Mouse (Mus musculus) cerebellum, adult 9-11 months (tissue): ENCODE data around the gene Gtdc1.

Experiments used
- DNase-seq: peaks from one replicate; pipeline ENCODE4 v3.0.0; 2022

Gene Gtdc1

DNA sequence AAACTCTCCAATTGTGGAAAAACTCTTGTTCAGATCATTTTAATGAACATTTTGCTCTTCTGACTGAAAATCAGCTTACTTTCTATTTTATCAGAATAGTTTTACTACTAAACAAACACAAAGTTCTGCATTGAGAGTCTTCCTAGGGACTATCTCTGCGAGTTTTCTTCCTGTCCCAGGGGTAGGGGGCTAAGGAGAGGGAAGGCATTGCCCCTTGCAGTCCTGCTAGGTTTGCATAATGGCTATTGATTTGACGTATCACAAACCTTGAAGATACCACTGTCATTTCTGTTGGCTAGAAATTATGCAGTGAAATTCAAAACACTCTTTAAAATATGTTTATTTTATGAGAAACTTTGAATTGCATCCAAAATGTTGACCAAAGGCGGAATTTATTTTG is 355.6 kb downstream of the Gtdc1 start:
- DNase-seq, result no peak

DNA sequence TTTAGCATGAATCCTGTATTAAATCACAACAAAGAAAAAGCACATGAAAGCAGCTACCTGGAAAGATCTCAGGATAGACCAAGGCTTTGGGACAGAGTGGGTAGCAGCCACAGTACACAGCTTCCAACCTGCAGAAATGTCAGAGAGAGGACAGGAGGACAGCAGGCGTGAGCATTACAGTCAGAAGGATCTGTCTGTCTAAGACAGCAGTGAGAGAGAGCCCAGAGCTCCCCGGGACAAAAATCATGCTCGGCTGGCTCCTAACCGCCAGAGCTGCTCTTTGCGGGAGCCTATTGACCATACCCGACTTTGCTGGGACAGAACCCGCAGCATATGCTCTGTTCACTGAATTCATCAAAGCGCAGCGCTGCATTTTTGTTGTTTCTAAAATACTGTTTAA is 356.3 kb downstream of the Gtdc1 start:
- no peak for DNase-seq

DNA sequence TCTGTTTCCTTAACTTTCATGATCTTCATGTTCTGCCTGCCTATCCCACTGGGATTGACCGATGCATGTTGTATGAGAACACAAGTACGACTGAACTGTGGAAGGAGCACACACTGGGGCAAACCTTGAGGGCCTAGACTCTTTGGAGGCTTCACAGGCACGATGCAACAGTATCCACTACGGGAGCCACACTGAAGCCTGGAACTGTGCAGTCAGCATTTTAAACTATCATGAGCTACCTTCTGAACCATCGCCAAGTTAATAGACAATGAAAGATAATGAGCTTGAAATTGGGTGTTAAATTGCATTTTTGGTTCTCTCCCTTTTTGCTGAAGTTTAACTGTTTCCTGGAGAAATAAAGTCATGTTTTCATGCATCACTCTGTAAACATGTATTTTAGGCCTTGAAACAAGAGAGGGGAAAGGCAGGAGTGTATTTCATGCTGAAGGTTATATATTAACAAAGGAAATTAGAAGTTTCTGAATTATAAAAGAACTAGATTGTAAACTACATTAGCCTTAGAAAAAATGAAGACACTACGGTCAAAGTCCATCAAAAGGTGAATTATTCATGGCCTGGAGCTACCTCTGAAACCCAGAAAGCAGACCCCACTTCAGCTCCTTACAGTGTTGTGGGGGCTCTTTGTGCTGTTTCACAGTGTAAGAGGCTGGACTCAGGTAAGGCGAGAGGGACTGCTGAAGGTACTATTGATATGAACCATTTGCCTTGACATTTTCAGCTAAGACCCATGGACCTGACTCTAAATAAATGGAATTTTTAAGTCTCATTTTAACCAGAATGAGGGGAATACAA is 358.1 kb downstream of the Gtdc1 start:
- no peak for DNase-seq

DNA sequence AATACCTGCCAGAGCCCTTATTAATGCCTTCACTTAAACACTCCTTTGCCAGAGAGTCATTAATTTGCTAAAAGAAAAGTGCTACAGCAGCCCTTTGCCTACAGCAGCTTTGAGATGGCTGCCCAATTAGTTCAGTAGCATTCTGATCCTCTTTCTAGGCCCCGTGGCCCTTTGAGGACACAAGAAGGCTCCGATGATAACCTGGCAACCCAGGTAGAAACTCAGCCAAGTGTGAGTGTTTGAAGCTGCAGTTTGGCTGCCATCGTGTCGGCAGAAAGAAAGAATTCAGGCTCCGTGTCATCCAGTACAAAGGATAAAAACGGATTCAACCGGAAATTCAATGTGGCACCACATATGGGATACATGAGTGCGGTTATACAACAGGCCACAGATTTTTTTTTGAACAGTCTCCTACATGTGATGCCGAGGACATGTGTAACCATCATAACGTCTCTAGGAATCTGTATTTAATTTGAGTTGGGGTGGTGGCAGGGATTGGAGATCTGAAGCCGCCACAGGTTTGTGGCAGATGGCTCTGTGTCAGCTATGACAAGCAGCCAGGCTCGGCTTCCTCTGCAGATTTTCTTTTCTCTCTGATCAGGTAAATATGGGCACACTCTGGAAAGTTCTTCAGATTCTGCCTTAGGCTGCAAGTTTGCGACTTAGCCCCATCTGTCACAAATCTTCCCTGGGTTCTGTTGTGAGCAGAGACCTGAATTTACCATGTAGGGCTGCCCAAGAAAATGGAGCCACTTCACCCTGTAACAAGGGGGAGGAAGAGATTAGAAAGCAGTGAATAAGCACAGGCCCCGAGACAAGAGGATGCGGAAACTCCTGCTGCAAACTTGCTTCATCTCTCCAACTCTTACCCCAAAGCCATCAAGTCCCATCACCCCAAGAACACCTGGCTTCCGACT is 362.4 kb downstream of the Gtdc1 start:
- peak; percentile 52 for DNase-seq

DNA sequence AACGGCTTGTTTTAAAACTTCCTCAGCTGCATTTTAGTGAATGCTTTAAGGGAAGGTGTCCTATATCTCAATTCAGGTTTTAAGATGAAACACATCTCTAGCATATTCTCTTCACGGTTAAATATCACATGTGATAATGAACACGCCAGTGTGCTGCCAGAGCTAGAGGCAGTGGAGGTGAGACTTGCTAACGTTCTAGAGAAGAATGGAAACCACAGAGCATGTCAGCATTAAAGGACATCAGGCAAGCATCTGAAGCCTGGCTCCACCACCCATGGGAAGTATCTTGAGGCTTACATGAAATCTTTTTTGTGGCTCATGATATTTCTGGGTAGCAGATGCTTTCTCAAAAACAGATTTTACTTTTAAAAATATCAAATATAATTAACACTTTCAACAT is 365.7 kb downstream of the Gtdc1 start:
- DNase-seq, result no peak

DNA sequence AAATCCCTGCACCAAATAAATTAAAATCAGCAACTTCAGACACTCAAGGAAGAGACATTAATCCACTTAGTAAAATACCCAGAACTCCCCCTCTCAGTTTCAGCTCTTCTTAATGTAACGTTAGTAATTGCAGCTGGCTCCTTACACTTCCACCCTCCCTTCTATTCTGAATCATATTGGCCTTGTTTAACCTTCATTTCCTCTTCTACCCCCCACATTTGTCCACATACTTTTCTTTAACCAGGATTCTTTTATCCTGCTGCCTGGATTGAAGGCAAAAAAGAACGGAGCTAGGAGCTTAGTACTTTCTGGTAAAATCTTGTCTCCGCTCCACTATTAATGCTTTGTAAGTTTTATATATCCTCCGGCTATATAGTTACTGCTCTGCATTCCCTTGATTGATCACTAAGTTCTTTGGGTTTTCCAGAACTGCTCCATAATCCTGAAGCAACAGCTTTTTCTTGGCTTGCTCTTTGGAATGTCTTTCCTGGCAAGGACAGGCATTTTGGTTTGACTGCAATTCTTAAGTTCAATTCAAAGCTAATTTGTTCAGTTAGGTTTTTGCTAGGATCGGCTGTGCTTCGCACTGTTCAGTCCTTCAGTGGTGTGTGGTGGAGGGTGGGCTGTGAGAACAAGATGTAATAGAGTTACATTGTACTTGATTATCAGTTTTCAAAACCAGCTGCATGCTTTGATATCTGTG is 368.1 kb downstream of the Gtdc1 start:
- DNase-seq, result no peak

DNA sequence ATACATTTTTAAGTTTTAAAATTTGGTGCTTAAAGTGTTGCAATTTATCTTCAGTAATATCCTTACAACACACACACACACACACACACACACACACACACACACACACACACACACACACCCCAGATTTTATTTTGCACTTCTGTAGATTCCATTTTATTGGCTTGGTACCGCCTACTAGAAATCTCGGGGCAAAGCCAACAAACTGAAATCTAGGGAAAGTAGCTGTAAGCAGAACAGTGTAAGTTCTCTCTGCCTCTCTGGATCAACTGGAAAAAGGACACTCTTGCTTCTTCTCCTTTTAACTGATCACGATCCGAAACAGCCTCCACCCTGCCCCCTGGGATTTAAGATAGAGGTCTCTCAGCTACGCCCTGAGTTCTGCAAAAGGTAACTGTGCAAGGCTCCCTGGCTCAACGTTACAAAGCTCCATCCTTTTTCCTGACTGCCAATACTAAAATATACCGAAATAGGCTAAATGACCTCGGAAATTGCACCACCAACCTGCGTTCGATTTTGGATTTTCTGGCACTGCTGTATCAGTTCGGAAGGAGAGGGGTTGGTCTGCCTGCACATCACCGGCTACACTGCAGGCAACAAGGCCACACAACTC is 369.7 kb downstream of the Gtdc1 start:
- DNase-seq, result no peak

DNA sequence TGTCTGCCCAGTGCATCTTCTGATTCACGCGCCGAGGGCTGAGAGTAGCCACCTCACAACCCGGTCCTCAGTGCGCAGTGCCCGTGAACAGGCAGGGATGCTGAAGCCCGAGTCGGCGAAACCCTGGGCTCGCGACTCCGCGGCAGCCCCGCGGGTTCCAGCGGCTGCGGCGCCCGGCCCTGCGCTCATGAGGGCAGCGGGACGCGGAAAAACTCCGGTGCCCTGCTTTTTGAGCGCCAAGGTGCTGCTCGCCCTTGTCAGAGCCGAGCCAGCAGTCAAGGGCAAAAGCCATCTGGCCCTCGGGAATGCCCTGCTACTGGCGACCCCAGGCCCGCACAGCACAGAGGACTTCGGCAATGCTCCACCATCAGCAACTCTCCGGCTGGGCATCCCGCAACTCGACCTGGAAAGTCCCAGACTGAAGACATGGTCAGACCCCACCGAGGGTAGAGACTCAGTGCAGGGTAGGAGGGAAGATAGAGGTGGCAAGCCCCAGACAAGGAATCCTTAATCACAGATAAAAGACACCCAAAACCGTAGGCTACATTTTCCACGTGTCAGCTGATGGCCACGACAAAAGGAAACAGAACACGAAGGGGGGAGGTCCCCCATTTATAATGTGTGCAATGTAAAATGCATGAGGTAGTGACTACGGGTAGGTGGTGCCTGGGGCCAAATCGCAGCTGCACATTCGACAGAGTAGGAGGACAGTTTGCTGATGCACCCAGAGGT is 370.4 kb downstream of the Gtdc1 start:
- no peak for DNase-seq

DNA sequence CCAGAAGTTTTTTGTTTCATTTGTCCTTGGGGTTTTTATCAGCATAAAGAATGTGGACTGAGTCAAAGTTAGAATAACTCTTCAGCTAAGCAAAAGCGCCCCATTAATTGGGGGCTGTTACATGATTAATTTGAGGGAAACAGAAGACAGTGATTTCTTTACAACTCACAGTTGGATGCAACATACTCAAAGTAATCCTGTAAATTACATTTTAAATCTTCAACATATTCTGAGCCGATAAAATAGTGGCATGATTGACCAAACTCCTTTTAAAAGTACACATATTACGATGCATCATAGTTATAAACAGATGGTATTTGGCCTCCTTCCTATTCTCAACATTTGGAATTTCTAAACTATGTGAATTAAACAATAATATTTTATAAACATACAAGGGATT is 372.7 kb downstream of the Gtdc1 start:
- no peak for DNase-seq

DNA sequence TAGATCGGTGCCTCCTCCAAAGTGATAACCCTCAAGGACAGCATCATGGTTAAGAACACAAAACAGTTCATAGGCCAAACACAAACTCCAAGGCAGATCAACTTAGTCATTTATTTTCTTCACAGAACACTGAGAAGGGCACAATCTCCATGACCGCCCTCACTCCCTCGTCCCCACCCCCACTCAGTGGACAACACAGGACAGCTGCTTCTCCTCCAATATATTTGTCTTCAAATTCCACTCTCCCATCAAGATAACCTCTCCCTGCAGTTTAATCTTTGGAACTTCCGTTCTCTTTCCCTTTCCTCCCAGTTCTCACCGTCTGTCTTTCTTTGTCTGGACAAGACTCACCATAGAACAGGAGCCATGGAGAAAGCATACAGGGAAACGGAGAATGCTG is 378.1 kb downstream of the Gtdc1 start:
- no peak for DNase-seq

DNA sequence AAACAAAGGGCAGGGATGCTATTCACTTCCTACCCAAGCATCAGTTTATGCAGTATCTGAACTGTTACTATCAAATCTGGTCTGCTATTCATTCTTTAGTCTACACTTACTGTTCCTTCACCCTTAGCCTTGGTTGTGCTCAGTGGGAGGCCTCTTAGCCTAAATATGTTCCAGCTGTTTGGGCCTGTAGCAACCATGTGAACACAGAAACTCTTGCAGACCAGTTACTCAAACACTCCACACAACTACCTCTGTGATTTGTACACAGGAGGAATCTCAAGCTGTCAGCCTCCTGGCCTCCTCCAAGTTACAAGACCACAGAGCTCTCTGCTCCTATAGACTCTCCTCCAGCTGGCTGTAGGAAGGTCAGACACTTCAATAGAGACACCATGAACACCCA is 384.7 kb downstream of the Gtdc1 start:
- no peak for DNase-seq

DNA sequence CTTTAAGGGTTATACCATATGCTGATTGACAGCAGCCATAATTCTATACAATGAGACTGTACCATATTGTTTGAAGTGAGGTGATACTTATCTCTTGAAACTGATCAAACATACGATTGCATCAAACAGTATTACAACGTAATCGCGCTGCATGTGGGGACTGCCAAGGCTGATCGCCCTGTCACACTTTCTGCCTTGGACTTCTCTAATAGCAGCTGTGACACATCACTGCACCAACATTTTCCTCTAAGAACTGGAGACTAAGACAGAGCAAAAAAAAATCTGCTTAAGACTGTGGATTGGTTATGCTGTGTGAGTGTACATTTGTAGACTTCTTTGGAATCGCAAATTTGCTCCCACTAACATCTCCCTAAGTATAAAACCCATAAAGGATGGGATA is 385.7 kb downstream of the Gtdc1 start:
- no peak for DNase-seq

DNA sequence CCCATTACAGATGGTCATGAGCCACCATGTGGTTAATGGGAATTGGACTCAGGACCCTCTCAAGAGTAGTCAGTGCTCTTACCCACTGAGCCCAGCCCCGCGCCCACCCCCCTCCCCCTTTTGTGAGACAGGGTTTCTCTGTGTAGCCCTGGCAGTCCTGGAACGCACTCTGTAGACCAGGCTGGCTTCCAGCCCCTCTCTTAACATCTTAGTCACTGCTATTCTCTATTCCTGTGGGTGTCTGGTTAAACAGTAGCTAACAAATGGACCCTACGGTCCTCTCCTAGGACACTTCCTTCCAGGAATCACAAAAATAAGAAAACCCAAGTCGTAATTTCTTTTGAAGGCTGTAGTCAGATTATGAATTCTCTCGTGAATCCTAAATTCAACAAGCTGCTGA is 386.6 kb downstream of the Gtdc1 start:
- no peak for DNase-seq

DNA sequence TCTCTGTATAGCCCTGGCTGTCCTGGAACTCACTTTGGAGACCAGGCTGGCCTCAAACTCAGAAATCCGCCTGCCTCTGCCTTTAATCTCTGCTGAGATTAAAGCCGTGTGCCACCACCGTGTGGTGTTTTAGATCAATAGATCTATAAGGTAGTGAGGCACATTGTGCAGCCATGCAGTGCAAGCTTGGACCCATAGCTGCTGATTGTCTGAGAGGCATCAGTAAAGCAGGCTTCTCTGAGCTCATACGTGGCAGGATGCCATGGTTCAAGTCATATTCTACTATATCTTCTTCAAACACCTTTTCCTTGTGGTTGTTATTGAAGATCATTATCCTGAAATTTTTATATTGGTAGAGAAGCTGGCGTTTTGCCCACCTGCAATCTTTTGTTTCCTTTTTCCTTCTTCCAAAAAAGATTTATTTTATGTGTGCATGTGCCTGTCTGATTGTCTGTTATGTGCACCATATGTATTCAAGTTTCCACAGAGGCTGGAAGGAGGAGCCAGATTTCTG is 388.3 kb downstream of the Gtdc1 start:
- no peak for DNase-seq

DNA sequence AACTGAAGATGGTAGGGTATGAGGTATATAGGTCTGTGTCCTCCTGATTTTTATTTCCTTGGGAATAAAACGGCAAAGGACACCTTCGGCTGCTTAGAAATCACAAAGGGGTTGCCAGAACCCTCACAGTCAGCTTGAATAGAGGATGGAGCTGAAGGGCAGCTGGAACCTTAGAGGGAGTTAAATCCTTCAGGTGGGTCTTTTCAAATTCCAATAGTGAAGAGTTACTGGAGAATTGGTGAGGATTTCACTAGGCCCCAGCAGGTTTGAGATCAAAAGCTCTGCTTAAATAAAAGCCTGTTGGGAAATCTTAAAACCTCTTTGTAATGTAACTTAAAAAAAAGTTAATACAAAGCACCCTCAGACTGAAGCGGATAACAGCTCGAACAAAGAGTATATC is 389.3 kb downstream of the Gtdc1 start:
- DNase-seq, result no peak

DNA sequence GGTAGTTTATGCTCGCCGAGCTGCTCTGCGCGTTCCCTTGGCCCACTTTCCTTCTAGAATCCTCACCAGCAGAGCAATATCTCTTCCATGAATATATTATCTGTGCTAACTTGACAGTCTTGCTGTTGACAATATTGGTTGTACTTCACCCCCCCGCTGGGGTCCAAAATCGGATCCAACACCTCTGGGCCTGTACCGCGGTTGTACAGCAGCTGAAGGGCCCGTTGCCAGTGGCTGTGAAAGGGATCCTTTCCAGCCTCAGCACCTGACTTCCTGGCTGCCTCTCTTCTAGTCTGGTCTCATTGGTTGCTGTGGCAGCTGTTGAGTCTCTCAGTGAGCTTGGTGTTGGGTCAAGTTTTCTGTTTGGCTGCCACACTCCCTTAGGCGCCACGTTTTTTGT is 391.7 kb downstream of the Gtdc1 start:
- peak; percentile 4 for DNase-seq

DNA sequence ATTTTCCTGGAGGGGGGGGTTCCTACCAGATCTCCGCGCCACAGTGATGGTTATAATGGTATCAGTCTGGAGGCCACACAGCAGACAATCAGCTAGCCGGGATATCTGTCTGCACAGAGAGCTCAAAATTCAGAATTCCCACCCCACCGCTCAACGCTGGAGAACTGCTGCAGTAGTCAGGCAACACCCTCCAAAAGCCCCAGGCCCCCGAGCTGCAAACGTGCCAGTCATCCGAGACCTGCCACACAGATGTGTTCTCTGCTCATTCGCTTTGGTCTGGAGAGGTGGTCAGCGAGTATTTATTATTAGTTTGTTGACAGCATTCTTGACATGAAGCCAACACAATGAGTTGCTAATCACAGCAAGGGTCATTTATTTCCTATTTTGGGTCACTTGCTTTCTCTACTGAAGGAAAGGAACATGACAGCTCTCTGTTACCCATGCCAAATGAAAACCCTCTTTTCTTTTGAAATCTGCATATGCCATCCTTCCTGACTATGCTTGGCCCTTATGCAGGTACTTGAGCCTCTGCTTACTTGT is 392.3 kb downstream of the Gtdc1 start:
- DNase-seq, result no peak

DNA sequence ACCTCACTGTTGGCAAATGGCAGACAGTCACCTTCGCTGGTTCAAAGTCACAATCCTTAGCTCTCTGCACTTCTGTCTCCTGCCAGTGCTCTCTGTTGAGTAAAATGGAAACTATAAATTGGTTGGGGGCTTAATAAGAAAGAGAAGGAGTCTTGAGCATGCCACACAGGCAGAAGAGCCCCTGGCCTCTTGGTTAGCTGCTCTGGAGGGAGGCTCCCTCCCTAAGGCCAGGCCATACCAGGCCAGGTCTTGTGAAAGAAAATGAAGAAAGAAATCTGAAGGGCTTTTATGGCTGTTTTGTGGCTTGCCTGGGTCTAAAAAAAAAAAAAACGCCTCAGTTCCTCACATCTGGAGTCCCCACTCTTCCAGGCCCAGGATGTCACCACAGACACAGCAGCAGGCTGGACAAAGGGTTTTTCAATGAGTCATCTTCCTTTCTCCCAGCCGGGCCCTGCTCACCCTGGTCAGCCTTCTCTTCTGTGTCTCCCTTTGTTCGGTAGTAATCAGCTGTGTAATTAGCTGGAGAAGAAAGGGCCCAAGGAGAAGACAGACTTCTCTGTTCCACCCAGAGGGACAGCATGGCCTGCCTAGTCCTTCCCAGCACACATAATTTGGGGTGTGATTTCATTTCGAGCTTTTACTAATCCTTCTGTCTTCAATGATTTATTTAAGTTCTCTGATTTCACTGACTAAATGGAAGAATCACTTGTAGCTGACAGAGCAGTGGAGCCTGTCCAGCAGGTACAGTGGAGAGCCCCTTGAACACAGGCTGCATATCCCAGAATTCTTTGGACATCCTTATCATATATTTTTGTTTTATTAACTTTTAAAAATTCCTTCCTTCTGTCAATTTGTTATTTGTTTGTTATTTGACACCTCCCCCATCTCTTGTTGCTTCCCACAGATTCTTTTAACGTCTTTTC is 401.1 kb downstream of the Gtdc1 start:
- DNase-seq, result peak; percentile 14

DNA sequence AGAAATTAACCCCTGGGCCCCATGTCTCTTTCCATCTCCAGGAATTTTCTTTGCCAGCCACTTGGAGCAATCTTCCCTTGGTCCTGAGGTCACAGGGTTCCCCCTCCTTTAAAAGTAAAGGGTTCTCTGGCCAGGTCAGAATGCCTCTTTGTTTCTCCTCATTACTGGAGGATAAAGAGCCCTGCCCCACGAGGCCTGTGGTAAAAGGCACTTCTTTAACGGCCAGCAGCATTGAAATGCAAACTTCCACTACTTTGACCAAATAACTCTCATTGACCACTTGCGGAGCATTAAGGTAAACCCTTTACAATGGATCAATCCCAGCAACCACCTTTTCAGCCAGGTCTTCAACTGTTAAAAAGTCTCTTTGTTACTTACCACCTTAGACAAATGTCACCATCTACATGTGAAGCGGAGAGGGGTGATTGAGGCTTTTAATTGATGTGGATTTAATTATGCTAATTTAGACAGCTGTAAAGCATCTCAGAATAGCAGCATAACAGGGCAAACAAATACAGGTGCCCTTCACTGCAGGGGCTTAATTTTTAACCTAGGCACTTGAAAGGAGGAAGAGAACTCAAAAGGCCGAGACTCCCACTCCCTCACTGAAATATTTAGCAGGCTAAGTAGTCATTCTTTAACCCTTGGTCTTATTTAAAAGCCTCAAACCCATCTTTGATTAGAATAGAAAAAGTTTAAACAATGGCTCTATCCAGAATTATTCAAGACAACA is 402.1 kb downstream of the Gtdc1 start:
- no peak for DNase-seq

DNA sequence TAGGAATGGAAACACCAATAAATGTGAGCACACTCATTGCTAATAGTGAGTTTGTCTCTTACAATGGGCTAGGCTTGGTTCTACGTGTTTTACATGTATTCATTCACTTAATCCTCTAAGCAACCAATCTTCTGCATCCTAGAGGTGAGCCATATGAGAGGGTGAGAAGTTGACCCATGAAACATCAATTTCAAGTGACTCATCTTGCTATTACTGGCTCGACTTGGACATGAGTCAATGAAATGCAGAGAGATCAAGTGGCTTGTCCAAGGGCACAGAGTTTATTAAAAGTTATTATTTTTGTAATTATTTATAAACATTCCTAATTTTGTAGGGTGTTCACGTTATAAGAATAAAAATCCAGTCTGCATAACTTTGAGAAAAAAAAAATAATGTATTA is 408.2 kb downstream of the Gtdc1 start:
- DNase-seq, result no peak
